Mouse (Mus musculus) liver, embryonic 11.5 days (tissue): ENCODE measurements around the gene Btbd9. TPM values are rescaled to one million over a fixed set of nuclear protein-coding genes. Genes with fewer than 3 reads are reported as not detected.

Experiments
- ATAC-seq: fragments of 200-750 bp; cut with Nextera tagmentation; replicated peaks from 2 replicates; pipeline ENCODE4 v1.8.0; 2017; ENCODE audit warnings: moderate number of reproducible peaks, mild to moderate bottlenecking, moderate TSS enrichment, moderate library complexity; ENCODE audit not compliant: low FRiP score
- DNase-seq: peaks from one replicate; pipeline ENCODE4 v3.0.0-alpha.2; 2017; ENCODE audit warnings: low spot score
- H3K27ac ChIP-seq: fragments of 300-500 bp; sonication (generic); 2 replicates; pipeline ENCODE4 v1.5.1; 2014; ENCODE audit warnings: mild to moderate bottlenecking, low read depth, low read length, control low read depth
- H3K27me3 ChIP-seq: fragments of 300-500 bp; sonication (generic); replicated peaks from 2 replicates; pipeline ENCODE4 v1.6.1; 2014; ENCODE audit warnings: low read length, mixed read lengths; ENCODE audit not compliant: control insufficient read depth, insufficient read depth
- H3K36me3 ChIP-seq: fragments of 300-500 bp; sonication (generic); 2 replicates; pipeline ENCODE4 v1.6.1; 2014; ENCODE audit warnings: mild to moderate bottlenecking, low read length, moderate library complexity, mixed read lengths; ENCODE audit not compliant: control insufficient read depth, insufficient read depth
- H3K4me1 ChIP-seq: fragments of 300-500 bp; sonication (generic); replicated peaks from 2 replicates; pipeline ENCODE4 v1.6.1; 2014; ENCODE audit warnings: low read length, mixed read lengths; ENCODE audit not compliant: control insufficient read depth, insufficient read depth
- H3K4me2 ChIP-seq: fragments of 300-500 bp; sonication (generic); 2 replicates; pipeline ENCODE4 v1.6.1; 2014; ENCODE audit warnings: mild to moderate bottlenecking, control low read depth, moderate library complexity
- H3K4me3 ChIP-seq: fragments of 300-500 bp; sonication (generic); 2 replicates; pipeline ENCODE4 v1.5.1; 2014; ENCODE audit warnings: low read depth, low read length, control low read depth
- H3K9ac ChIP-seq: fragments of 300-500 bp; sonication (generic); 2 replicates; pipeline ENCODE4 v1.6.1; 2014; ENCODE audit warnings: low read depth, low read length, control low read depth
- H3K9me3 ChIP-seq: fragments of 300-500 bp; sonication (generic); 2 replicates; pipeline ENCODE4 v1.6.1; 2016; ENCODE audit warnings: low read length, inconsistent platforms, mixed read lengths; ENCODE audit not compliant: control insufficient read depth
- WGBS: fragments of 180-500 bp; shearing (Covaris S2); extraction: QIAGEN DNeasy Blood & Tissue Kit; methylation state at CpG from one replicate; pipeline ENCODE4 v1.1.7; 2014; 5-methylcytosine and 5-hydroxymethylcytosine counted together
- polyA plus RNA-seq: library from polyadenylated mRNA; unstranded; fragments of >200 nt; fragmentation: Nextera tagmentation; extraction: Ambion mirVana; gene quantifications from 2 replicates; pipeline ENCODE4 v1.2.1, GENCODE M21; 2014

Gene Btbd9
- polyA plus RNA-seq, 1 experiment from 2014 or later: 33.4 TPM

DNA sequence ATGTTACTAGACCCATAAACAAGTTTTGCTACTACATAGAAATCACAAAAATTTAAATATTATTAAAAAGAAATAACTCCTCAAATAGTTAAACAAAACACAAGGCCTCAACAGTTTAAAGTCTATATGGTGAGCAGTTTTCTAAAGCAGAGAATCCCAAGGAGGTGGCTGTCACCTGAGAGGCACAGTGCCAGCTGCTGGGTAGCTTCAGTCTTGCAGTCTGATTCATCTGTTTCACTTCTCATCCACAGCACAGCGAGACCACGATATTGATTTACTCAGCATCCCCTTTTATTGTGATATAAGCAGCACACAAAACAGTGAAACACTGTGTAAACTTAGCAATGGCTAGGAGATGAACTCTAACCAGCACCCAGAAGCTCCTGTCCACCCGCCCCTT lies 173.4 kb downstream of the Btbd9 start:
- H3K4me1 ChIP-seq: no peaks in the 10 kb centered on the region
- H3K27ac ChIP-seq: no peak overlapping the region
- H3K9me3 ChIP-seq: no peaks in the 10 kb centered on the region
- no peak overlapping the region for H3K4me2 ChIP-seq
- no peaks in the 10 kb centered on the region for H3K27me3 ChIP-seq
- no peak overlapping the region for H3K4me3 ChIP-seq
- 89% methylated on average over 3 of the region's 3 CpGs for WGBS
- no peak for DNase-seq
- no peaks in the 10 kb centered on the region for H3K36me3 ChIP-seq
- H3K9ac ChIP-seq: no peak overlapping the region
- no peak for ATAC-seq

DNA sequence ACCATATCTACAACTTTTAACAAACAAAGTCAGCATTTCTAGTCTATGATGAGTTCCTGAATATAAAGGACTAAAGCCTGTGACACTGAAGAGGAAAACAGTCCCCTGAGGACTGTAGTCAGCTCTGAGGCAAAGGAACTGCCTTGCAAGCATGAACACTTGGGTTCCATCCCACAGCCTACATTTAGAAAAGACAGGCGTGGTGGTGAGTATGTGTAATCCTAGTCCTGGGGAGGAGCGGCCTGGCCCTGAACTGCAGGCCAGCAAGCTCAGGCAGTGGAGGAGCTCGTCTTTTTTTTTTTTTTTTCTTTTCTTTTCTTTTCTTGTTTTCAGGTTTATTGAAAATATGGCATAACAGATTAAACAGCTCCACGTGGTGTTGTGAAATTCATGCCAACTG lies 181.0 kb downstream of the Btbd9 start:
- H3K27me3 ChIP-seq: no peaks in the 10 kb centered on the region
- H3K9ac ChIP-seq: no peak overlapping the region
- no peaks in the 10 kb centered on the region for H3K4me1 ChIP-seq
- WGBS: 80% methylated on average over 4 of the region's 4 CpGs
- ATAC-seq (no peak), DNase-seq (no peak)
- H3K4me3 ChIP-seq: no peak overlapping the region
- H3K9me3 ChIP-seq: no peaks in the 10 kb centered on the region
- no peak overlapping the region for H3K27ac ChIP-seq
- no peaks in the 10 kb centered on the region for H3K36me3 ChIP-seq
- H3K4me2 ChIP-seq: no peak overlapping the region

DNA sequence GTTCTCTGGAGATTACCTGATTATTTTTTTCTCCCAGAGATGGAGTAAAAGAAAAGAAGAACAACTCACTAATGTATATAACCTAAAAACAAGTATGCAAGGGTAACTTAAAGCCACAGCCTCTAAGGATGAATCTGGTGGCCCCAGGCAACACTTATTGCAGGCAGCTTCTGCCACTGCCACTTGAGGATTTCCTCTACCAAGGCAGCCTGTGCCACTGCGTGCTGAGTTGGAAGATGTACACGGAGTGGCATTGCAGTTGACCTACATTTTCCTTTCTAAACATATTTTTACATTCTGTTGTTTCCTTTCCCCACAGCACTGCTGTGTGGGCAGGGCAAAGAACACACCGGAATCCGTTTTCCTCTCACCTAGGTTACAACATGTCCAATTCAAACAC lies 184.3 kb downstream of the Btbd9 start:
- H3K36me3 ChIP-seq: no peaks in the 10 kb centered on the region
- no peaks in the 10 kb centered on the region for H3K9me3 ChIP-seq
- no peaks in the 10 kb centered on the region for H3K27me3 ChIP-seq
- no peak overlapping the region for H3K9ac ChIP-seq
- no peak overlapping the region for H3K27ac ChIP-seq
- H3K4me3 ChIP-seq: no peak overlapping the region
- WGBS: 90% methylated on average over 4 of the region's 4 CpGs
- ATAC-seq (no peak), DNase-seq (no peak)
- no peaks in the 10 kb centered on the region for H3K4me1 ChIP-seq
- H3K4me2 ChIP-seq: no peak overlapping the region

DNA sequence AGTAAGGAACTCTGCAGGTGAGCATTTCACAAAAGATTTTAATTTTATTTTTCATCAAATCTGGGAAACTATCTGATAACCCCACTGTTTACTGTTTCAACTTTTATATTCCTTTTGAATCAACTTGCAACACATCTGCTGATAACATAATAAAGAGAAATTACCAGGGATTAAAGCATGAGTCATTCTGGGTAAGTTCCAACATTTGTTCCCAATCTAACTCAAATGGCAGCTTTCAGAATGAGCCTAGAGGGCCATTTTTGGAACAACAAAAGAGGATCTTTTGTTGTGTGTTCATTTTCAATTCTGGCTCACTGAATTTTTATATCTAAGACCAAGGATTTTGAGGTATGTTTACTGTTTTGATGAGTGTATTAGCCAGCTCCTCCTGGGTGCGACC lies 185.1 kb downstream of the Btbd9 start:
- H3K27me3 ChIP-seq: no peaks in the 10 kb centered on the region
- no peaks in the 10 kb centered on the region for H3K4me1 ChIP-seq
- ATAC-seq (no peak), DNase-seq (no peak)
- H3K36me3 ChIP-seq: no peaks in the 10 kb centered on the region
- H3K4me2 ChIP-seq: no peak overlapping the region
- 93% methylated on average over 1 of the region's 1 CpGs for WGBS
- no peak overlapping the region; the same call in 1 of the 2 replicates for H3K27ac ChIP-seq
- no peak overlapping the region for H3K4me3 ChIP-seq
- H3K9me3 ChIP-seq: no peaks in the 10 kb centered on the region
- H3K9ac ChIP-seq: no peak overlapping the region

DNA sequence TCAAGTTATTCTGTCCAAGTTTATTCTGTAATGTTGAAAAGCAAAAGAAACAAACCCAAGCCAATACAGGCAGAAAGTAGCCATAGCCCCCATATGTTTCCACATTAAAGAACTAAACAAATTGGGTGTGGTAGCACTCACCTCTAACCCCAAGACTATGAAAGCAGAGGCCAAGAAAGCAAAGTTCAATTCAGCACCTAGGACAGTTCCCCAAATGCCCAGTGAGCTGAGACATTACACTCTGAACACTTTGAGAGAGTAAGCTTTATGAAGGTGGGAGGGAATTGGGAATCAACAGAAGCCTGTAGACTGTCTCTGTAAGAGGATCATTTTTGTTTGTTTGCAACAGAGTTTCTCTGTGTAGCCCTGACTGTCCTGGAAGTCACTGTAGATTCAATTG lies 186.6 kb downstream of the Btbd9 start:
- Histone ChIP-seq H3K9ac (no peak overlapping the region), H3K9me3 (no peaks in the 10 kb centered on the region), H3K36me3 (no peaks in the 10 kb centered on the region), H3K27me3 (no peaks in the 10 kb centered on the region), H3K4me1 (no peaks in the 10 kb centered on the region), H3K4me2 (no peak overlapping the region), H3K4me3 (no peak overlapping the region), H3K27ac (no peak overlapping the region)
- DNase-seq (no peak), ATAC-seq (no peak)

DNA sequence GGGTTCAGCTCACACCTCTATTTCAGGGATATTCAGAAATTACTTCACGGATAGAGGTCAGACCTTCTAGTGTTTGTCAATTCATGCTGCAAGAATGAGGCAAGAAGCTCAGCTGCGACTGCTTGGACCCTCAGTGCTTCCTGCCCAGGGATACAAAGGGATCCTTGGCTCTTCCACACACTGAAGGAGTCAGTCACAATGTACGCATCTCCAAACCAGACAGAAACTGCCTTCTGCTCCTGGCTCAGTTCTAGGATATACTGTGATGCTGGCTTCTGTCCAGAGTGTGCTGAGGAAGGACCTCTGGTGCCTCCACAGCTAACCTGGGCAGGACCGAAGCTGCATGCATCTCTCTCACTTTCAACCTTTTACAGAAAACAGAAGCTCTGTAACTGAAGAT lies 187.5 kb downstream of the Btbd9 start:
- H3K9me3 ChIP-seq: no peaks in the 10 kb centered on the region
- ATAC-seq (no peak), DNase-seq (no peak)
- H3K4me3 ChIP-seq: no peak overlapping the region
- no peaks in the 10 kb centered on the region for H3K4me1 ChIP-seq
- H3K27me3 ChIP-seq: no peaks in the 10 kb centered on the region
- 86% methylated on average over 4 of the region's 4 CpGs for WGBS
- no peak overlapping the region for H3K4me2 ChIP-seq
- no peak overlapping the region for H3K9ac ChIP-seq
- no peak overlapping the region for H3K27ac ChIP-seq
- H3K36me3 ChIP-seq: no peaks in the 10 kb centered on the region

DNA sequence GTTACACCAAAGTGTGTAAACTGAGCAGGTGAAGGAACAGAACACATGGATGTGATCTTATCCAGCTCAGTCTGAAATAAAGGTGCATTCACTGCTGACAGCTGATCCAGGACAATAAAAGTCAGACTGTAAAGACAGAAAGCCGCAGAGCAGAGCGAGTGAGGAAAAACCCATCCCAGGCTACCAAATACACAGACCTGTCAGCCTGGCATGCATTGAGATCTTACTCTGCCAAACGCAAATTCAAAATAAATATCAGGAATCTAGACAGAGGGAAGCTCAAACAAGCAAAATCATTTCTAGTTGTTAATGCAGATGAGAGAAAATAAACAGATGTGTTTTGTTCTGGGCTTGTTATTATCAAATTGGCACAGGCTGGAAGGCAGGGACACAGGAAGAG lies 187.9 kb downstream of the Btbd9 start:
- no peak for ATAC-seq
- Histone ChIP-seq H3K9me3 (no peaks in the 10 kb centered on the region), H3K4me2 (no peak overlapping the region), H3K9ac (no peak overlapping the region), H3K27ac (no peak overlapping the region), H3K4me3 (no peak overlapping the region), H3K36me3 (no peaks in the 10 kb centered on the region), H3K27me3 (no peaks in the 10 kb centered on the region), H3K4me1 (no peaks in the 10 kb centered on the region)
- no peak for DNase-seq
- WGBS: 86% methylated on average over 3 of the region's 3 CpGs

DNA sequence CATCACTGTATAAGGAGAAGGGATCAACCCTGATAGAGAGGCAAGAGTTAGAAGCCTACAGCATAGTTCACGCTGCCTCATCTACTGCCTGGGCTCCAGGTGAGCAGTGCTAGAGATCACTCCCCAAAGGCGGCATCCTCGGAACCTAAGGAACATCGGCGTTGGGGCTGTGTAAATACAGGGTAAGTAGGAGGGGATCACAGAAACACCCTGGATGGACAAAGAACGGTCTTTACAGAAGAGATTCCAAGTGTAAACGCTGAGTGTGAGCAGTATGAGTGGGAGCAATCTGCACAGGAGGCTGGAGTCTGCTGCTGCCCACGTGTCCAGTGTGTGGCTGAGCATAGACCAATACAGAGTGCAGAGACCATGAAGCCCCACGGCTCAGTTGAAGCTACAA lies 190.0 kb downstream of the Btbd9 start:
- ATAC-seq (no peak), DNase-seq (no peak)
- no peaks in the 10 kb centered on the region for H3K36me3 ChIP-seq
- no peak overlapping the region for H3K9ac ChIP-seq
- no peak overlapping the region for H3K4me3 ChIP-seq
- no peaks in the 10 kb centered on the region for H3K4me1 ChIP-seq
- H3K27me3 ChIP-seq: no peaks in the 10 kb centered on the region
- 86% methylated on average over 9 of the region's 9 CpGs for WGBS
- H3K27ac ChIP-seq: no peak overlapping the region
- no peak overlapping the region for H3K4me2 ChIP-seq
- no peaks in the 10 kb centered on the region for H3K9me3 ChIP-seq

DNA sequence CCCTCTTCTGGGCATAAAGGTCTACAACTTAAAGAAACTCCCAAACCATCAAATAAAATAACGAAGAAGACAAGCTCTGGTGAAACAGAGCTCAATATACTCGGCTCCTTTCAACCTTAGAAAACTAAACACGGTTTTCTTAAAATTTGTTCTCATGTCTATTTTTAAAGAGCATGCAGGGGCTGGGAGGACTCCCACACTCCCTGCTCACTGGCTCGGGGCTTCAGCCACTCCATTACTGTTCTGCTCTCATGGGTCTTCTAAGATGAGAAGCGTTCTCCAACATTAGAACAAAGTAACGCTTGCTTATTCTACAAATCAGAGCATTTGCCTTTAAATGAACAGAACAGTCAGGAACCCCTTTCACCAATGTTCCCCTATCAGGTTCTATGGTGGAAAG lies 192.6 kb downstream of the Btbd9 start:
- ATAC-seq (no peak), DNase-seq (no peak)
- Histone ChIP-seq H3K36me3 (no peaks in the 10 kb centered on the region), H3K27me3 (no peaks in the 10 kb centered on the region), H3K4me3 (no peak overlapping the region), H3K9me3 (no peaks in the 10 kb centered on the region), H3K9ac (no peak overlapping the region), H3K4me1 (no peaks in the 10 kb centered on the region), H3K4me2 (no peak overlapping the region), H3K27ac (no peak overlapping the region)
- 85% methylated on average over 6 of the region's 6 CpGs for WGBS
